25 mouse cellular contexts compared by ENCODE assay signal in the genomic region with DNA sequence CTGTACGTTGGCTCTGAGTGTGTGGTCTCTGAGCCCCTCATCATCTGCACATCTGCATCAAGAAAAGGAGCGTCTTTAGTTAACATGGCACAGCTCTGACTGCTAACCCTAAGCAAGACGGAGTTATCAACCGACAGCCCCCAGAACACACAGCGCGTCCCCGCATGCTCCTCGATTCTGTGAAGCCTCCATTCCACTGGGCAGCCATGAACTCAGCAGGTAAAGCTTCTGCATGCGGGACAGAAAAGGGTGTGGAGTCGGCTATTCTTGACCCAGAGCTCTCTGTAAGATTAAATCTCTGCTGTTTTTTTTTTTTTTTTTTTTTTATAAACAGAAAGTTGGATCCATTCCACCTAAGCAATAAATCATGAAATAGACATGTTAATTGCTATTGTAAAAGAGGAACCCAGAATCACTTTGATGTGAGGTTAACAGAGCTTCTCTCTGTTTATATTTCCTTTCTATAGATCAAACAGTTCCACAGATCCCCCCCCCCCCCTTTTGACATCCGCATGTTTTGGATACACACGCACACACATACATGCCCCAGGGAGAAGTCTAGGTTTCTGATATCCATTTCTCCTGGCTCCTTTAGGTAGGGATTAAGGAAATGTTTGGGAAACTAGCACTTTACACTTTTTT.
DNase-seq lines count a peak whose midpoint lies in the region; ATAC-seq and TF ChIP-seq lines count a peak whose summit lies in the region.
"Had no signal": no experiment of that assay in that cellular context is flagged by ENCODE, and none has a peak within 500 bp of the region (broad histone marks: within the 10 kb centered on the region; RNA-seq: fewer than 3 reads in every experiment).

No protein-coding gene starts in this region.

- no peak overlapping the region for H3K4me3 ChIP-seq in kidney, embryonic 14.5 days (ENCODE audit: low read length)
- no peak overlapping the region for H3K4me3 ChIP-seq in lung, embryonic 16.5 days (ENCODE audit: low read length)
- H3K4me3 ChIP-seq in intestine, postnatal 0 days (ENCODE audit: low read depth, low read length), result no peak overlapping the region
- H3K4me3 ChIP-seq: embryonic facial prominence, embryonic 12.5 days; forebrain, embryonic 13.5 days; gastrocnemius, adult 2 months; hindbrain, embryonic 10.5 days; layer of hippocampus, adult 2 months; limb, embryonic 13.5 days; liver, embryonic 15.5 days; megakaryocyte, embryonic 14.5 days; midbrain, embryonic 13.5 days had no signal

- peaks cover 17% of the 10 kb centered on the region for H3K4me1 ChIP-seq in kidney, embryonic 14.5 days (ENCODE audit: control insufficient read depth, insufficient read depth, low read length)
- peaks cover 5% of the 10 kb centered on the region; the same call in 1 of the 2 replicates for H3K4me1 ChIP-seq in lung, embryonic 16.5 days (replicated peaks; ENCODE audit: control insufficient read depth, insufficient read depth, low read length)
- H3K4me1 ChIP-seq in intestine, postnatal 0 days (replicated peaks; ENCODE audit: control insufficient read depth, insufficient read depth, low read length), result no peaks in the 10 kb centered on the region
- H3K4me1 ChIP-seq: liver, embryonic 15.5 days; megakaryocyte, embryonic 14.5 days had no signal

- ATAC-seq in kidney, embryonic 14.5 days (ENCODE audit: low FRiP score, low TSS enrichment), result peak; percentile 70
- peak; percentile 20; the same call in 1 of the 2 replicates for ATAC-seq in lung, embryonic 16.5 days (ENCODE audit: low read depth)
- peak; percentile 78 for ATAC-seq in intestine, postnatal 0 days
- ATAC-seq: forebrain, embryonic 13.5 days; hindbrain, embryonic 16.5 days; midbrain, embryonic 13.5 days had no signal

- DNase-seq in kidney, adult 11 months, result no peak
- no peak for DNase-seq in lung, adult 18-20 months
- no peak for DNase-seq in left cerebral cortex, postnatal 4 days
- DNase-seq in right cerebral cortex, postnatal 10 days (ENCODE audit: low spot score in 2 of 2), result no peak
- DNase-seq: adrenal gland, postnatal 14 days; cerebellum, adult 2 months; cerebellum, postnatal 25 days; gastrocnemius, adult 2 months; kidney, postnatal 10 days; right cerebral cortex, postnatal 14 days; thymus, adult 2 months had no signal

- intact Hi-C loops in left cerebral cortex, postnatal 4 days (cut with DNase I), result no loop called here

- 0 out of 2 replicates have a peak overlapping the region, but pooled peaks have one; percentile 19 for H3K27ac ChIP-seq in kidney, embryonic 14.5 days (ENCODE audit: low read depth, low read length)
- H3K27ac ChIP-seq in lung, embryonic 16.5 days (ENCODE audit: low read length), result no peak overlapping the region
- H3K27ac ChIP-seq in intestine, postnatal 0 days (ENCODE audit: low read depth, low read length), result no peak overlapping the region
- H3K27ac ChIP-seq: embryonic facial prominence, embryonic 12.5 days; forebrain, embryonic 13.5 days; gastrocnemius, adult 2 months; hindbrain, embryonic 10.5 days; layer of hippocampus, adult 2 months; limb, embryonic 13.5 days; liver, embryonic 15.5 days; midbrain, embryonic 13.5 days; stomach, postnatal 0 days had no signal

- no peak overlapping the region for H3K9ac ChIP-seq in kidney, embryonic 14.5 days (ENCODE audit: low read depth, low read length)
- no peak overlapping the region for H3K9ac ChIP-seq in lung, embryonic 16.5 days (ENCODE audit: low read length)
- H3K9ac ChIP-seq in intestine, postnatal 0 days (ENCODE audit: low read depth, low read length), result no peak overlapping the region
- H3K9ac ChIP-seq: embryonic facial prominence, embryonic 12.5 days; forebrain, embryonic 13.5 days; limb, embryonic 13.5 days; liver, embryonic 15.5 days; midbrain, embryonic 13.5 days had no signal

- 33% methylated on average over 12 of the region's 12 CpGs for WGBS in kidney, embryonic 14.5 days
- whole genome bisulfite sequencing in lung, embryonic 16.5 days, result 42% methylated on average over 12 of the region's 12 CpGs
- 36% methylated on average over 12 of the region's 12 CpGs for WGBS in intestine, postnatal 0 days

- no peaks in the 10 kb centered on the region for H3K9me3 ChIP-seq in kidney, embryonic 14.5 days (ENCODE audit: control insufficient read depth, low read length)
- no peaks in the 10 kb centered on the region for H3K9me3 ChIP-seq in lung, embryonic 16.5 days (ENCODE audit: control insufficient read depth, low read length)
- H3K9me3 ChIP-seq in intestine, postnatal 0 days (ENCODE audit: control insufficient read depth), result 0 out of 2 replicates have a peak, but pooled peaks cover 2% of the 10 kb centered on the region
- H3K9me3 ChIP-seq: embryonic facial prominence, embryonic 12.5 days; forebrain, embryonic 13.5 days; hindbrain, embryonic 10.5 days; limb, embryonic 13.5 days; liver, embryonic 15.5 days; midbrain, embryonic 13.5 days had no signal

- no peak overlapping the region for H3K4me2 ChIP-seq in kidney, embryonic 14.5 days (replicated peaks; ENCODE audit: low read depth, low read length)
- no peak overlapping the region for H3K4me2 ChIP-seq in lung, embryonic 16.5 days (ENCODE audit: low read depth, low read length)
- peak overlapping the region; percentile 21; the same call in 1 of the 2 replicates for H3K4me2 ChIP-seq in intestine, postnatal 0 days (replicated peaks; ENCODE audit: low read depth)
- H3K4me2 ChIP-seq: embryonic facial prominence, embryonic 12.5 days; forebrain, embryonic 13.5 days; heart, embryonic 11.5 days; limb, embryonic 13.5 days; liver, embryonic 15.5 days; midbrain, embryonic 13.5 days had no signal

- H3K27me3 ChIP-seq in kidney, embryonic 14.5 days (ENCODE audit: control insufficient read depth, insufficient read depth, low read length), result no peaks in the 10 kb centered on the region
- H3K27me3 ChIP-seq in lung, embryonic 16.5 days (ENCODE audit: control insufficient read depth, insufficient read depth, low read depth, low read length), result no peaks in the 10 kb centered on the region
- H3K27me3 ChIP-seq in intestine, postnatal 0 days (replicated peaks; ENCODE audit: control insufficient read depth, insufficient read depth, low read length), result no peaks in the 10 kb centered on the region
- H3K27me3 ChIP-seq: embryonic facial prominence, embryonic 12.5 days; forebrain, embryonic 13.5 days; limb, embryonic 13.5 days; liver, embryonic 15.5 days; midbrain, embryonic 13.5 days had no signal

- no peak for TF ChIP-seq CTCF in intestine, postnatal 0 days (IDR thresholded peaks at IDR 0.05; ENCODE audit: low read depth)

- H3K36me3 ChIP-seq in kidney, embryonic 14.5 days (ENCODE audit: control insufficient read depth, insufficient read depth, low read length), result no peaks in the 10 kb centered on the region
- no peaks in the 10 kb centered on the region for H3K36me3 ChIP-seq in lung, embryonic 16.5 days (ENCODE audit: control insufficient read depth, insufficient read depth, low read length)
- H3K36me3 ChIP-seq in intestine, postnatal 0 days (ENCODE audit: control insufficient read depth, insufficient read depth), result no peaks in the 10 kb centered on the region
- H3K36me3 ChIP-seq: embryonic facial prominence, embryonic 12.5 days; hindbrain, embryonic 10.5 days; limb, embryonic 13.5 days; liver, embryonic 15.5 days; midbrain, embryonic 13.5 days had no signal

Comparison
In these comparisons a context has a peak if more than half of its experiments do, and no peak if none do; other contexts are left out.
1. ATAC-seq: peak in every context shown above with its lines; median percentile 78 in intestine, postnatal 0 days; 70 in kidney, embryonic 14.5 days; 20 in lung, embryonic 16.5 days.